Mouse (Mus musculus): ENCODE results near the gene Rassf1. TPM values are rescaled to one million over a fixed set of nuclear protein-coding genes. Genes with fewer than 3 reads are reported as not detected.
"Not testable (repeated sequence)": the region's sequence is repeated elsewhere in the genome, so short reads cannot be mapped to it uniquely, and the experiment has no call there.

The Rassf1 gene
- total RNA-seq, 2 experiments from 2014 or later = 23.6 to 24.5 TPM

GRCm38 (mm10) chr9:107553541-107554318, 2.4 kb downstream of the Rassf1 start:
- intact Hi-C loops (cut with DNase I) = no loop called here
- peak in 1 of 2 experiments; percentile 38 for DNase-seq

GRCm38 (mm10) chr9:107554319-107554825, 3.0 kb downstream of the Rassf1 start:
- intact Hi-C loops (cut with DNase I) = no loop called here
- DNase-seq = peak; percentile 96

GRCm38 (mm10) chr9:107555031-107555457, 3.7 kb downstream of the Rassf1 start:
- intact Hi-C loops (cut with DNase I) = no loop called here
- DNase-seq = peak; percentile 73

DNA sequence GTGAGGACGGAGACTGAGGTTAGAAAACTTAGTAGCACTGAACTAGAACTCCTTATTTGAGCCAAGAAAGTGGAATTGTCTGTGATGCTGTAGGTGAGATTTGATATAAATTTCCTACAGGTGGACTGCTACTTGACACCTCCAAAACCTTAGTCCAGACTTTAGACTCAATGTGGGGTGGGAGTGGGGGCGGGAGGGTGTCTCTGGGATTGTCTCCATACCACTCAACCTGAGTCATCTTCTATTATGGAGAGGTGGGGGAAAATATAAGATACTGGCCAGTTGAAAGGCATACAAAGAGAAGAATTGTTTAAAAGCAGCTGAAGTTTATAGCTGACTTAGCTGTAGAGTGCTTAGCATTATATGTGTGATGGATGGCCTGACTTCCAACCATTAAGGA, 4.3 kb downstream of the Rassf1 start:
- intact Hi-C loops (cut with DNase I) = no loop called here

DNA sequence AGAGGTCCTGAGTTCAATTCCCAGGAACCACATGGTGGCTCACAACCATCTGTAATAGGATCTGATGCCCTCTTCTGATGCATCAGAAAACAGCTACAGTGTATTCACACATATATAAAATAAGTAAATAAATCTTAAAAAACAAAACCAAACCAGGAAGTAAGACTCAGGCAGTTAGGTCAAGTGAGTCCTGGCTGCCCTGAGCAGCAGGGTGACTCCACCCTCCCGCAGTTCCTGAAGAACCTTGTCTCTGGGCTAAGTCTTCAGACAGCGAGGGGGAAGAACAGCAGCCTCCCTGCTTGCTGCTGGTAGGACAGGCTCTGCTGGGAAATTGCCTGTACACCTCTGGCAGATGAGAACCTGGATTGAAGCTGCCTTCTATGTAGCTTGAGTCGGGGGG, 5.0 kb downstream of the Rassf1 start:
- DNase-seq = no peak
- intact Hi-C loops (cut with DNase I) = no loop called here

More for the DNA sequence above, 4.3 kb downstream of the Rassf1 start:
- DNase-seq = no peak

GRCm38 (mm10) chr9:107563029-107563581, 11.8 kb downstream of the Rassf1 start, which contains the start of gene Tusc2:
TSS of gene Tusc2 (plus strand) at chr9:107563255.
- intact Hi-C loops (cut with DNase I) = no loop called here
- DNase-seq = peak; percentile 92 to 94

GRCm38 (mm10) chr9:107565556-107565955, 14.2 kb downstream of the Rassf1 start:
- intact Hi-C loops (cut with DNase I); DNase-seq: not testable (repeated sequence)

- DNase-seq = peak; percentile 86 to 93
- intact Hi-C loops (cut with DNase I) = no loop called here
Measured at GRCm38 (mm10) chr9:107566041-107566709, 14.8 kb downstream of the Rassf1 start.

- intact Hi-C loops (cut with DNase I) = no loop called here
Measured at GRCm38 (mm10) chr9:107566855-107567254, 15.5 kb downstream of the Rassf1 start.

GRCm38 (mm10) chr9:107567702-107568319, 16.5 kb downstream of the Rassf1 start, which contains the start of gene Hyal2:
TSS of gene Hyal2 (plus strand) at chr9:107567945.
- intact Hi-C loops (cut with DNase I) = no loop called here
- peak in 1 of 2 experiments; percentile 40 for DNase-seq

More at GRCm38 (mm10) chr9:107566855-107567254, 15.5 kb downstream of the Rassf1 start:
- peak in 1 of 2 experiments; percentile 52 for DNase-seq

DNA sequence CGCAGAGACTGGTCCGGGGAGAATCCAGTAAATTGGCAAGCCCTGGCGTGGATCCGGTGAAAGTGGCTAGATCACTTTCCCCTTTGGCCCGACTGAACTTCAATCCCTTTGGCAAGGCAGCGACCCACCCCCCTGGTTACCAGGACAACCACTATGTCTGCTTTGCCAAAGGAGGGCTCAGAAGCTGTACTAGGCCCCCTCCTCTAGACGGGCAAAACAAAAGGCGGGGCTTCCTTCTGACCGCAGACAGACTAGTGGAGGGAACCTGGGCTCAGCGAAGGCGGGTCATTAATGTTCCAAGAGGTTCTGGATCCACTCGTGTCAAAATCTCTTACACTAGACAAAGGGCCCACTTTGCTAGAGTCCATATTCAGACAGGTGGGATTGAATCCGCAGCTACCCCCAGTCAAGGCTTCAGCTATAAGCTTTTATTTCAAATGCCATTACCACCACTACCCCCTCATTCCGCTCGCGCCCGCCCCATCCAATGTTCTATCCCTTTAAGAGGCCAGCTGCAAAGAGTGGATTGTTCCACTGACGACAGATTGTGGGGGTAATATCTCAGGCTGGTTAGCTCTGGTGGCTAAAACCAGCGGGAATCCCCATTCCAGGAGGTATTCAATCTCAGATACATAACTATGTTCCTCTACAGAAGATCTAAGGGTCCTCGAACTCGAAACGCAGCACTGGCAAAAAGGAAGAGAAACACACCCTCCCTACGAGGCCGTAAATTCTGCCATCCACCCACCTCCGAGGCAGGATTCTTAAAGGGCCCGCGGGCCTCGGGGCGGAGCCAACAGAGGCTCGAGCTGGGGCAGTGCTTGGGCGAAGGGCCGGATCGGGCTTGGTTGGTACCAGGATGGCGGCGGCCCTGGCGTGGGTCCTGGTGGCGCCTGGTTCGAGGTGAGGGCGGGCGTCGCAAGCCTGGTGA, 17.2 kb downstream of the Rassf1 start:
- intact Hi-C loops (cut with DNase I) = no loop called here

DNA sequence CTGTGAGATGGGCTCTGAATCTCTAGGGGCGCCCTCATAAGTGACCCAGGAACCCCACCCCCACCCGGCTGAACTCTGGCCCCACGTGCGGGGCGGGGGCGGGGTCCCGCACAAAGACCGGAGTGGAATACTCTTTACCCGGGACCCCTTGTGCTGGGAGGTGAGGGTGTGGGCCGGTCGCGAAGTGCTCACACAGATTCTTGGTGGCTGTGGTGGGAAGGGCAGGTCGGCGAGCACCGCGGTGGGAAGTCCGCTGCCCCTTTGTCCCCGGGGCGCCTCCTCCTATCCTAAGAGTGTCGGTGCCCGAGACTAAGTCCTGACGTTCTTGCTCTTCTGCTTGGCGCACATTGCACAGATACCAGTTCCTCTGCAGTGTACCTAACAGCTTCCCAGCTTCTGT, 17.9 kb downstream of the Rassf1 start:
- intact Hi-C loops (cut with DNase I) = no loop called here
- DNase-seq = no peak

More for the DNA sequence above, 17.2 kb downstream of the Rassf1 start:
- peak; percentile 86 to 87 for DNase-seq

DNA sequence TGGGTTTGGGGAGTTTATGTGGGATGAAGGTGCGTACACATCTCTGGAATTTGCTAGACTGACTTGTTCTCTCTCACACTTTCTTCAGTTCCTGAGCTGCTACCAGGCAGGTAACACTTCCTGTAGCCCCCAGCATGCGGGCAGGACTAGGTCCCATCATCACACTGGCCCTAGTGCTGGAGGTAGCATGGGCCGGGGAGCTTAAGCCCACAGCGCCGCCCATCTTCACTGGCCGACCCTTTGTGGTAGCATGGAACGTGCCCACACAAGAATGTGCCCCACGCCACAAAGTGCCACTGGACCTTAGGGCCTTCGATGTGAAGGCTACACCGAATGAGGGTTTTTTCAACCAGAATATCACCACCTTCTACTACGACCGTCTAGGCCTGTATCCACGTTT, 18.7 kb downstream of the Rassf1 start:
- DNase-seq = no peak
- intact Hi-C loops (cut with DNase I) = no loop called here

DNA sequence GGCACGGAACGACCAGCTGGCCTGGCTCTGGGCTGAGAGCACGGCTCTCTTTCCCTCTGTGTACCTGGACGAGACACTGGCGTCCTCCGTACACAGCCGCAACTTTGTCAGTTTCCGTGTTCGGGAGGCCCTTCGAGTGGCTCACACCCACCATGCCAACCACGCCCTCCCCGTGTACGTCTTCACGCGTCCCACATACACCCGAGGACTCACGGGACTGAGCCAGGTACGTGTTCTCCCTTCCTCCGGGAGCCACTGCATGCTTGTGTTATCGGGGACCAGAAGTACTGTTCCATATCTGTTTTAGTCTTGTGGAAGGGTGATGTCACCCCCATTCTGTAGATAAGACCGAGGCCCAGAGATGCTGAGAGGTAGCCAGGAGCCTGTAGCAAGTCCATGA, 19.5 kb downstream of the Rassf1 start:
- DNase-seq = no peak
- intact Hi-C loops (cut with DNase I) = no loop called here

DNA sequence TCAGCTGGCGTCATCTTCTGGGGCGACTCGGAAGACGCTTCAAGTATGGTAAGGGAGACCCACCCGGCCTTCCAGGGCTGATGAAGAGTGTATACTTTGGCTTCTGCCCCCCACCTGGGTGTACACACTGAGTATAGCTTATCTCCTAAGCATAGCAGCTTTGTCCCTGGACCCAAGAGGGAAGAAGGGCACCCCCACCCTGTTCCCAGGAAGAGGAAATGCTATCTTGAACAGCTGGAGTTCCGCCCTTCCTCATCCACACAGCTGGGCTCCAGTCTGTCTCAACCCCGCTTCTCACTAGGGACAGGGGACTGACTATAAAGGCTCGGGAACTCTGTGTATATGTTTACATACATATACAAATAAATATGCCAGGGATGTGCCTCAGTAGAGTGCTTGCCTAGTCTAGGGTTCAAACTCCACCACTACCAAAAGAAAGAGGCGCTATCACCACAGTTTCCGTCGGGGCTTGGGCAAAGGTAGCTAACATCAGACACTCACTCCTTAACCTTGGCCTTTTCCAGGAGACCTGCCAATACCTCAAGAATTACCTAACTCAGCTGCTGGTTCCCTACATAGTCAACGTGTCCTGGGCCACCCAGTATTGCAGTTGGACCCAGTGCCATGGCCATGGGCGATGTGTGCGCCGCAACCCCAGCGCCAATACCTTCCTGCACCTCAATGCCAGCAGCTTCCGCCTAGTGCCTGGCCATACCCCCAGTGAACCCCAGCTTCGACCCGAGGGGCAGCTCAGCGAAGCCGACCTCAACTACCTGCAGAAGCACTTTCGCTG, 20.4 kb downstream of the Rassf1 start:
- intact Hi-C loops (cut with DNase I) = no loop called here
- no peak for DNase-seq

DNA sequence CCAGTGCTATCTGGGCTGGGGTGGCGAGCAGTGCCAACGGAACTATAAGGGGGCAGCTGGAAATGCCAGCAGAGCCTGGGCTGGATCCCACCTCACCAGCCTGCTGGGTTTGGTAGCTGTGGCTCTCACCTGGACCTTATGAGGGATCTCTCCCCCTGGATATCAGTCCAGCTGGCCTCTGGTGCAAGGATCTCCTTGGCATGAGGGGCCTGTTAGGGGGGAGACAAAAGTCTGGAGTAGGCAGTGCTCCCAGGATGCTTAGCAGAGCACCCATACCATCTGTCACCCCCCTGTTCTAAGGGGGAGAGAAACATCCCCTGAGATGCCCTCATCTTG, 20.9 kb downstream of the Rassf1 start:
- intact Hi-C loops (cut with DNase I) = no loop called here

GRCm38 (mm10) chr9:107573774-107574173, 22.4 kb downstream of the Rassf1 start:
- DNase-seq; intact Hi-C loops (cut with DNase I): not testable (repeated sequence)

More for the DNA sequence above, 20.9 kb downstream of the Rassf1 start:
- DNase-seq = no peak

- intact Hi-C loops (cut with DNase I) = no loop called here
- no peak for DNase-seq
Measured at GRCm38 (mm10) chr9:107575579-107576356, 24.4 kb downstream of the Rassf1 start.
